Mouse (Mus musculus): Measurements from ENCODE around the gene Oscp1.
"Not testable (repeated sequence)": the region's sequence is repeated elsewhere in the genome, so short reads cannot be mapped to it uniquely, and the experiment has no call there.

Gene Oscp1

DNA sequence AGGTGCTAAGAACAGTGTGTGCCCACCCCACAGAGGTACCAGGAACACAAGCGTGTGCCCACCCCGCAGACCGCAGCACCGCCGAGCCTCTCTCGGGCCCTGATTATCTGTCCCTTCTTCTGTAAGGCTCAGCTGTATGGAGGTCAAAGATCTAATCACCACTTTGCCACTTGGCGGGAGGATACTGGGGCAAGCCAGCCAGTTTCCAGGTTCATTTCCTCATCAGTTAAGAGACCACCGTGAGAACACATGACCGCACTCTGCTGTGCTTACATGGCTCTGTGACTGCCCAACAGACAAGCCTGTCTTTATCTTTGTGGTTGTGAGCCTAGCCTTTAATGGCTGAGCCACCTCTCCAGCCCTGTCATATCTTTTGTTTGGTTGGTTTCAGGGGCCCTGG, 24.7 kb downstream of the Oscp1 start:
- no peak for DNase-seq (ENCODE audit: low read depth, low spot score)

GRCm38 (mm10) chr4:126084382-126084781, 26.0 kb downstream of the Oscp1 start:
- no peak for DNase-seq (ENCODE audit: low read depth, low spot score)

GRCm38 (mm10) chr4:126085996-126086576, 27.7 kb downstream of the Oscp1 start:
- peak; percentile 88 for DNase-seq (ENCODE audit: low read depth, low spot score)

DNA sequence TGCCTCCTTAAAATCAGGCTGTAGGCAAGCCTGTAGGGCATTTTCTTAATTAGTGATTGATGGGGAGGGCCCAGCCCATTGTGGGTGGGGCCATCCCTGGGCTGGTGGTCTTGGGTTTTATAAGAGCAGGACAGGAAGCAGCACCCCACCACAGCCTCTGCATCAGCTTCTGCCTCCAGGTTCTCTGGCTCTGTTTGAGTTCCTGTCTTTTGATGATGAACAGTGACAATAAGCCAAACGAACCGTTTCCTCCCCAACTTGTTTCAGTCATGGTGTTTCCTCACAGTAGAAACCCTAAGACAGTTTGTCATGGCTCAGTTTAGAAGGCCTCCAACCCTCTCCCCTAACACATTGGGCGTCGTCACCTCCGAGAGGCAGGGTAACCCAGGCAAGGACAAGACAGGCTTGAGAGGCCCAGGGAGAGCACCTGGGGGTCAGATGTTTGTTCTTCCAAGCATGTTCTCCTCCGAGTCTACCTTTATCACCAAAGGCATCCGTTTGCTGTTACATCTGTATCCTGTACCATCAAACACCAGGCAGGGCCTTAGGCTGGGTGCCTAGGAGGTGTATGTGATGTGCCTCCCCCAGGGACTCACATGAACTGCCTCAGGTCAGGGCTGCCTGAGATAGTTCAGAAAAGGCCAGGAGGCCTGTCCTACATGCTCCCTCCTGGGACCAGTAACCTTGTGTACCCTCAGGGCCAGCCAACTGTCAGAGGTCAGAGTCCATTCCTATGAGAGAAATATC, 31.9 kb downstream of the Oscp1 start:
- DNase-seq (ENCODE audit: low read depth, low spot score), result no peak

DNA sequence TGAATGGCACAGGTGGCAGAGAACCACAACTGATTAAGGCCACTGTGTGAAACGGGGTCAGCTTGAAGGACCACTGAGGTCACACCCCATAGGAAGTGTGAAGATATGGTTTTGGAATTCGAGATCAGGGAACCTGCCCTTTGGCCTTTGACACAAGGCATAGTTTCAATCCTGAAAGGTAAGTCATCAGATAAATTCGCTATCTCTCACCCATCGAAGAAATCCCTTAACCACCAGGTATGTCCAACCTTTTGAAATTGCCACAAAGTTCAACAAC, 32.4 kb downstream of the Oscp1 start:
- DNase-seq (ENCODE audit: low read depth, low spot score), result no peak

DNA sequence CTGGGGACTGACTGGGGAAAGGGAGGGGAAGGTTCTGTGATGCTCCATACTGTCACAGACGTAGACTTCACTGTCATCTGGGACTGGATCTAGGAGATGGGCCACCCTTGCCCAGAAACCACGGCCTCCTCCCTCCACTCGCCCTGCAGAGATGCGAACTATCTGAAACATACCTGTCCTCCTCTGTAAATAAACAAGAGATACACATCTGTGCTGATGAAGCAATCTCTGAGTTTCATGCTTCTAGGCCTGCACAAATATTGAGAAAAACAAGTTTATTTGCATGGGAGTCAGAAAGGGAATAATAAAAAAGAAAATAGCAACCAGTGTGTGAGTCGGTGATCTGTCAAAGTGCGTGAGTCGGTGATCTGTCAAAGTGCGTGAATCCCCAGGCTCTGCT, 33.5 kb downstream of the Oscp1 start:
- no peak for DNase-seq (ENCODE audit: low read depth, low spot score)

DNA sequence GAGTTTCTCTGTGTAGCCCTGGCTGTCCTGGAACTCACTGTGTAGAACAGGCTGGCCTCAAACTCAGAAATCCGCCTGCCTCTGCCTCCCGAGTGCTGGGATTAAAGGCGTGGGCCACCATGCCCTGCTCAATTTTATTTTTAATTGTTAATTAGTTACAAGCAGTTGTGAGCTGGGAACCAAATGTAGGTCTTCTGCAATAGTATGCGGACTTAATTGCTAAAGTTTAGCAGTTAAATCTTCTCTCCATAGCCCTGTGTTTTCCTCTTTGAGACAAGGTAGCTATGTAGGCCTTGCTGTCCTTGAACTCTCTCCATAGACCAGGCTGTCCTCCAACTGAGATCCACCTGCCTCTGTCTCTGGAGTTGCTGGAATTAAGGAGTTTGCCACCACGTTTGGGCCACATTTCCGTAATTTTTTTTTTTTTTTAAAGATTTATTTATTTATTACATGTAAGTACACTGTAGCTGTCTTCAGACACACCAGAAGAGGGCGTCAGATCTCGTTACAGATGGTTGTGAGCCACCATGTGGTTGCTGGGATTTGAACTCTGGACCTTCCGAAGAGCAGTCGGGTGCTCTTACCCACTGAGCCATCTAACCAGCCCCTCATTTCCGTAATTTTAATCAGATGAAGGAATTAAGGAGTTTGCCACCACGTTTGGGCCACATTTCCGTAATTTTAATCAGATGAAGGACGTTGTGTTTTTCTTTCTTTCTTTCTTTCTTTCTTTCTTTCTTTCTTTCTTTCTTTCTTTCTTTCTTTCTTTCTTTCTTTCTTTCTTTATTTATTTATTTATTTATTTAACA, 37.5 kb downstream of the Oscp1 start:
- DNase-seq (ENCODE audit: low read depth, low spot score), result not testable (repeated sequence)

DNA sequence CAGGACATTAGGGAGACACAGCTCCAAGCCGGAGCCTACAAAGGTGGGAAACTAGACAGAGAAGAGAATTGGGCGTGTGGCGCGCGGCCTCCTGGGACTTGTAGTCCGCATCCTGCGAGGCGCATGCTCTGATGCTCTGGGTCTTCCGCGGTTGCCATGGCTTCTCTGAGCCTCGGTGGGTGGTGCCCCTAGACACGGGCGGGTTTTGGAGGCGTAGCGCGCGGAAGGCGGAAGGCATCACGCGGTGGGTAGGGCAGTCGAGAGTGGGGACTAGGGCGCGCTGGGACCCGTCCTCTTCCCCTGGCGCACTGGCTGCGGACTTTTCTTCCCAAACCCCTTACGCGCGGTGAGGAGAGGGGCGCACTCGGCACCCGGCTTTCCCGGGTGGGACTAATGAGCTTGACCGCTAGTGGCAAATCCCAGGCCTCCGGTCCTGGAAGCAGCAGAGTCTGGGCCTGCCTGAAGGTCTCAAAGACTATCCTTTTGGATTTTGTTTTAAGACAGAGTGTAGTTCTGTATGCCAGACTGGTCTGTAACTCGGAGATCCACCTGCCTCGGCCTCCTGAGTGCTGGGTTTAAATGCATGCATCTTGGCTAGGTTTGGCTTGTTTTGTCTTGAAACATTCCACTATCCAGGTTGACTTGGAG, 38.2 kb downstream of the Oscp1 start, which contains the start of gene Lsm10:
TSS of gene Lsm10 (plus strand) at position 160 of the 648 bp plus-strand sequence.
- DNase-seq (ENCODE audit: low read depth, low spot score), result peak; percentile 95

DNA sequence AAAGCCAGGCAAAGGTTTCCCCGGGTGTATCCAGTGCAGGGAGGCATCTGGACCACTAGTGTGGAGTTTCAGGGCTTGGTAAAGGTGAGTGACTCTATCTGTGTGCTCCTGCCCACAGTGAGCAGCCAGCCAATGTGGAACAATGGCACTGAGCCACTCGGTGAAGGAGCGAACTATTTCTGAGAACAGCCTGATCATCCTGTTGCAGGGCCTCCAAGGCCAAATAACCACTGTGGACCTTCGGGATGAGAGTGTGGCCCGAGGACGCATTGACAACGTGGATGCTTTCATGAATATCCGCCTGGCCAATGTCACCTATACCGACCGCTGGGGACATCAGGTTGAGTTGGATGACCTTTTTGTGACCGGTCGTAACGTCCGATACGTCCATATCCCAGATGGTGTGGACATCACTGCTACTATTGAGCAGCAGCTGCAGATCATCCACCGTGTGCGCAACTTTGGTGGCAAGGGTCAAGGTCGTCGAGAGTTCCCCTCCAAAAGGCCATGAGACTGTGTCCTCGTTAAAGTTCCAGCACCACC, 39.4 kb downstream of the Oscp1 start:
- no peak for DNase-seq (ENCODE audit: low read depth, low spot score)

DNA sequence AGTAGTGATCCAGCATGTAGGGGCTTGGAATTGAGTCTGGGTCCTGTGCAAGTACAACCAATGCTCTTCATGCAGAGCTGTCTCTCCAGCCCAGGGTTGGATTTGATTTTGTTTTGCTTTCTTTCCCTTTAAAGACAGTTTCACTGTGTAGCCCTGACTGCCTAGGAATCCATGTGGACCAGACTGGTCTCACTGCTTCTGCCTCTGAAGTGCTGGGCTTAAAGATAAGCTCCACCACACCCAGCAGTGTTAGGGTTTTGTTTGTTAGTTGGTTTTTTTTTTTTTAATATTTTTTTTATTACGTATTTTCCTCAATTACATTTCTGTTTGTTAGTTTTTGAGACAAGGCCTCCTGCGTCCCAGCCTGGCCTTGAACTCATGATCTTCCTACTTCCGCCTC, 41.0 kb downstream of the Oscp1 start:
- DNase-seq (ENCODE audit: low read depth, low spot score), result no peak

DNA sequence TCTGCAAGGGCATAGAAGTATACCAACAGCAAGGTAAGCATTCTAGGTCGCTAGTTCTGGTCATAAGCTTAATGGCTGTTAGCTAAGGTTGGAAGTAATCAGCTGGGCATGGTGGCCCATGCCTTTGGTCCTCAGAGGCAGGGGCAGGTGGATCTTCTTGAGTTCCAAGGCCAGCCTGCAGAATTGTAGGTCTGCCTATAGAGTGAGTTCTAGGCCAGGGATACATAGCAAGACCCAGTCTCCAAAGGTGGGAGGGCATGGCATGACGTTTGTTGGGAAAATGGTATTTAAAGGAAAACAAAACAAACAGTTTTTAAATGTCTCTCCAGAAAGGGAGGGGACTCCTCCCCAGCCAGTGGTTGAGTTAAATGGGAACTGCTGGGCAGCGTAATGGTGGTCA, 42.4 kb downstream of the Oscp1 start:
- DNase-seq (ENCODE audit: low read depth, low spot score), result no peak

- DNase-seq (ENCODE audit: low read depth, low spot score), result no peak
These were observed 43.9 kb downstream of the Oscp1 start for GRCm38 (mm10) chr4:126102061-126102841.

DNA sequence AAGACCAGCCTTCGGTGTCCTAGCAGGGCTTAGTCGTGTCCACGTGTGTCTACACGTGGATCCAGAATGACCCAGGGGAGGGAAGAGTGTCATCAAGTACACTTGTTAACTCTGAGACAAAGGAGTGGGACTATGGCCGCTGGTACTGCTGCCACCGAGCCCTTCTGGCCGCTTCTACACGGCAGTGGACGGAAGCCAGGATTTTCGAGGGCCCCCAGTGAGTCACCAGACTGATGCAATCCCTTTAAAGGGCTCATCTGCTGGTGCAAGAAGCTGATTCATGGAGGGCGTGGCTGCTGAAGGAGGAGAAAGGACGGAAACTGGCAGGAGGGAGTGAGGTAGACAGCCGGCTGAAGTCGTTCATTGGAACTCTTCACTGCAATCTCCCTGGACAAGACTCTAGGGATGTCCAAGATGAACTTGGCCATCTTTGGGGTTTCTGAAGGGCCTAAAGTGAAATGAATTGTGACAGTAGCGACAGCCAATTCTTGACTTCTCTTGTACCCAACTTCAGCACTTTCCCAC, 44.8 kb downstream of the Oscp1 start:
- peak; percentile 40 for DNase-seq (ENCODE audit: low read depth, low spot score)

DNA sequence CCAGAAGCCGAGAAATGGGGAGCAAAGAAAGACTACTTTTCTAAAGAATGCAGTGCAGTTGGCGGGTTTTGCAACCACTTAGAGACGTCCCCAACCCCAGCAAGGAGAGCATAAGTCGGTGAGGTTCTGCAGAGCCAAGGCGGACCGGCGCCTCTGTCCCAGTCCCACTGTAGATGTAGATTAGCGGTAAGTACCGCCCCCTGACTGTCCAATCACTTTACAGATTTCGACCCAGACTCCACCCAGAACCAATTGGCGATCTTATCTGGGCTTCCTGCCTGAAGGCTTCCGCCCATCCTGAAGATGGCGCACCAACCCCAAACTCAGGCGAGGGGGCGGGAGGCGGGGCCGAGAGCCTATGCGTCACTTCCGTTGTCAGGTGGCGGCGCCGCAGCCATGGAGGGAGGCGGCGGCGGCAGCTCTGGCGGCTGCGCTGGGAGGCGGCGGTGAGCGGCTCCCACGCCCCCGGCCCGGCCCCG, 45.3 kb downstream of the Oscp1 start, which contains the start of gene Stk40:
TSS of gene Stk40 (plus strand) at position 368 of the 479 bp plus-strand sequence.
- DNase-seq (ENCODE audit: low read depth, low spot score), result peak; percentile 97

- no peak for DNase-seq (ENCODE audit: low read depth, low spot score)
These were observed 46.1 kb downstream of the Oscp1 start for GRCm38 (mm10) chr4:126104261-126105075.

GRCm38 (mm10) chr4:126105131-126105783, 46.9 kb downstream of the Oscp1 start:
- no peak for DNase-seq (ENCODE audit: low read depth, low spot score)

- no peak for DNase-seq (ENCODE audit: low read depth, low spot score)
These were observed 49.8 kb downstream of the Oscp1 start for GRCm38 (mm10) chr4:126108061-126108740.

DNA sequence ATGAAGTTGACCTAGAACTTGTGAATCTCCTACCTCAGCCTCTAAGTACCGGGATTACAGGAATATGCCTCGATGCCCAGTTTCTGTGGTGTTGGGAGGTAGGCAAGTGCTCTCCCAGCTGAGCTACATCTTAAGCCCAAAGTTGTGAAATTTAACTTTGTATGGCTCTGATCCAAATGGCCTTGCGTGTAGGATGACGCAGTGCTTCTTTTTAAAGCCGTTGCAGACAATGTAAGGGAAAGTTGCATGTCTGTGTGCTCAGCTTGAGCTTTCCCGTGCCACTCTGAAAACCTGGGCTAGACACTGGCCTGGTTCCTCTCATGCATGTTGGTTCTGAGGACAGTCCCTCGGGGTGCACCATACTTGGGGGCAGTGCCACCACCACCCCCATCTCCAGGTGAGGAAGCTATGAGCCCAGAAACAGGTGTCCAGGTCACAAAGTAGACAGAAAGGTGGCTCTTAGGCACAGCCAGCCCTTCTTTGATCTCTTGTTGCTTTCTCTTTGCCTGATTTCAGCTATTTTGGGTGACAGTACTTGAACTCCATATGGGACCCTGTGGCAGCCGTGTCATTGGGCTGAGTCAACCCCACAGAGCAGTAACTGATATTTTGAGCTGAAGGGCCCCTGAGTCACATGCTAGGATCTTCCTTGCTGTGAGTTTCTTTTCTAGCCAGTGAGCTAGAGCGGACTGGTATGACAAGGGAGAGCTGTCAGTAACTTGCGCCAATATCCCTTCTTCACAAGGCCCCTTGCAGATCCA, 51.4 kb downstream of the Oscp1 start:
- no peak for DNase-seq (ENCODE audit: low read depth, low spot score)
